Mouse (Mus musculus): ENCODE results near the gene Pabpn1l. TPM values are rescaled to one million over a fixed set of nuclear protein-coding genes. Genes with fewer than 3 reads are reported as not detected.
"Not testable (repeated sequence)": the region's sequence is repeated elsewhere in the genome, so short reads cannot be mapped to it uniquely, and the experiment has no call there.

The Pabpn1l gene
- polyA plus RNA-seq, 1 experiment from 2014 or later: not detected

DNA sequence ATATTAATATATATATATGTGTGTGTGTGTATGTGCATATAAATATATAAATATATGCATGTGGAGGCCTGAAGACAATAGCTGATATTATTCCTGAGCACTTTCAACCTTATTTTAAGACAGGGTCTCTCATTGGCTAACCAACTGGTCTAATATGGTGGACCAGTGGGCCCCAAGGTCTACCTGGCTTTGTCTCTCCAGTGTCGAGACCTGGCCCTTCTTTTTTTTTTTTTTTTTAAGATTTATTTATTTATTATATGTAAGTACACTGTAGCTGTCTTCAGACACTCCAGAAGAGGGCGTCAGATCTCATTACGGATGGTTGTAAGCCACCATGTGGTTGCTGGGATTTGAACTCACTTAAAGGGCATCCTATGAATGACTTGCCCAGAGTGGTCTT lies 9.6 kb upstream of the Pabpn1l start:
- ATAC-seq (ENCODE audit: insufficient read depth, low FRiP score, low TSS enrichment); H3K27me3 ChIP-seq (ENCODE audit: control insufficient read depth, insufficient read depth, low read length); H3K36me3 ChIP-seq (ENCODE audit: control insufficient read depth, insufficient read depth, low read length); H3K27ac ChIP-seq (ENCODE audit: low read depth, low read length); DNase-seq (ENCODE audit: low spot score); H3K9ac ChIP-seq (ENCODE audit: low read length); H3K9me3 ChIP-seq (ENCODE audit: control insufficient read depth, low read length); H3K4me2 ChIP-seq (ENCODE audit: low read depth); H3K4me1 ChIP-seq (ENCODE audit: control insufficient read depth, insufficient read depth, low read length); H3K4me3 ChIP-seq (ENCODE audit: low read depth, low read length): not testable (repeated sequence)
- 77% methylated on average over 3 of the region's 3 CpGs for WGBS

DNA sequence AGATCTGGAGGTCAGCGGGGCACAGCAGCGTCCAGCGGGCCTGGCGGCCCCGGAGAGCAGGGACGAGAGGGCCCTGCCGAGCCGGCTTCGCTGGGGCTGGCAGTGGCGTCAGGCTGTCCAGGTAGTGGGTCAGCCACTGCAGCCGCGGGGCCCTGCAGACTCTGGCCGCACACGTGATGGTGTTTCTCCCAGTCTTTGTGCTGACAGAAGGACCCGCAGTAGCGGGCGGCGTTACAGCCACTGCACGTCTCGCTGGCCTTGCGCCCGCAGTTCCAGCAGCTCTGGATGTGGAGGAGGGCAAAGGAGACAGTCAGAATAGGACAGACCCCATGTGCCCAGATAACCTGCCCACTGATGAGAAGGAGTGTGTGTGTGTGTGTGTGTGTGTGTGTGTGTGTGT lies 8.2 kb upstream of the Pabpn1l start:
- Histone ChIP-seq H3K9me3 (ENCODE audit: control insufficient read depth, low read length) (no peaks in the 10 kb centered on the region), H3K9ac (ENCODE audit: low read length) (no peak overlapping the region), H3K27ac (ENCODE audit: low read depth, low read length) (no peak overlapping the region), H3K27me3 (ENCODE audit: control insufficient read depth, insufficient read depth, low read length) (no peaks in the 10 kb centered on the region), H3K4me3 (ENCODE audit: low read depth, low read length) (no peak overlapping the region), H3K36me3 (ENCODE audit: control insufficient read depth, insufficient read depth, low read length) (no peaks in the 10 kb centered on the region; the same call in 1 of the 2 replicates), H3K4me2 (ENCODE audit: low read depth) (no peak overlapping the region), H3K4me1 (ENCODE audit: control insufficient read depth, insufficient read depth, low read length) (no peaks in the 10 kb centered on the region; the same call in 1 of the 2 replicates)
- WGBS: 68% methylated on average over 22 of the region's 22 CpGs
- DNase-seq (ENCODE audit: low spot score) (no peak), ATAC-seq (ENCODE audit: insufficient read depth, low FRiP score, low TSS enrichment) (no peak)

DNA sequence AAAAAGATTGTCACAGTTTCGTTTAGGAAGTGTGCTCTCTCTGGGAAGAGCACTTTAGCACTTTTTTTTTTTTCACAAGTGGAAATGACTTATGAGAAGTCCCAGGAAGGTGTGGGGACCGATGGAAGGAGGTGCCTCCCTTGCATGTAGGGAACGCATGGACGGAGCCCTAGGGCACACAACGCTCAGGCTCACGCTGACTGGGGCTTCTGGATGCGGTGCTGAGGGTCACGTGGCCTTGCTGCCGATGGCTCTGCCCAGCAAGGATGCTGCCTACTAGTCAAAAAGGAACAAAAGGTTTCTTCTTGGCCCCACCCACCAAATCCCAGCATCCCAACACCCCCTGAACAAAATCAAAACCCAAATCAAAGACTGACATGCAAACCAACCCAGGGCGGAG lies 6.8 kb upstream of the Pabpn1l start:
- Histone ChIP-seq H3K27ac (ENCODE audit: low read depth, low read length) (no peak overlapping the region), H3K36me3 (ENCODE audit: control insufficient read depth, insufficient read depth, low read length) (no peaks in the 10 kb centered on the region; the same call in 1 of the 2 replicates), H3K4me2 (ENCODE audit: low read depth) (no peak overlapping the region), H3K4me1 (ENCODE audit: control insufficient read depth, insufficient read depth, low read length) (no peaks in the 10 kb centered on the region; the same call in 1 of the 2 replicates), H3K27me3 (ENCODE audit: control insufficient read depth, insufficient read depth, low read length) (no peaks in the 10 kb centered on the region), H3K9me3 (ENCODE audit: control insufficient read depth, low read length) (no peaks in the 10 kb centered on the region), H3K9ac (ENCODE audit: low read length) (no peak overlapping the region), H3K4me3 (ENCODE audit: low read depth, low read length) (no peak overlapping the region)
- no peak for DNase-seq (ENCODE audit: low spot score)
- ATAC-seq (ENCODE audit: insufficient read depth, low FRiP score, low TSS enrichment): no peak
- WGBS: 30% methylated on average over 10 of the region's 10 CpGs

DNA sequence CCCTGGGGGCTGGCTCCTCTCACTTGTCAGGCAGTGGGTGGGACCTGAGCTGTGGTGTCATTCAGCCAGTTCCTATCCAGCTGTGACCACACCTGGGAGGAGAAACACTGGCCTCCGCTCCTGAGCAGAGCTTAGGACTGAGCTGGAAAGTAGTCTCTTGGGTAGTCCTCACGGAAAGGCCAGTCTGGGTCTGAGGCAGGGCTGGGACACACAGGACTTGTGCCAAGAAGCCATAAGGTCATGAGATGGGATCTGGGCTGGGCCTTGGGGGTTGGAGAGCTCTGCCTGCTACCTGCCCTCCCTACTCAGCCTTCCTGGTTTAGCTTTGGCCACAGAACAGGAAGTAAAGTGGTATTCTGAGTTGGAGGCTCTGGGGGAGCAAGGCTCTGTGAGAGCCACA lies 4.4 kb upstream of the Pabpn1l start:
- Histone ChIP-seq H3K4me2 (ENCODE audit: low read depth) (no peak overlapping the region), H3K9ac (ENCODE audit: low read length) (no peak overlapping the region), H3K27ac (ENCODE audit: low read depth, low read length) (no peak overlapping the region), H3K27me3 (ENCODE audit: control insufficient read depth, insufficient read depth, low read length) (no peaks in the 10 kb centered on the region), H3K9me3 (ENCODE audit: control insufficient read depth, low read length) (no peaks in the 10 kb centered on the region), H3K36me3 (ENCODE audit: control insufficient read depth, insufficient read depth, low read length) (no peaks in the 10 kb centered on the region), H3K4me3 (ENCODE audit: low read depth, low read length) (no peak overlapping the region), H3K4me1 (ENCODE audit: control insufficient read depth, insufficient read depth, low read length) (no peaks in the 10 kb centered on the region; the same call in 1 of the 2 replicates)
- WGBS: 72% methylated on average over 2 of the region's 2 CpGs
- no peak for ATAC-seq (ENCODE audit: insufficient read depth, low FRiP score, low TSS enrichment)
- no peak for DNase-seq (ENCODE audit: low spot score)

DNA sequence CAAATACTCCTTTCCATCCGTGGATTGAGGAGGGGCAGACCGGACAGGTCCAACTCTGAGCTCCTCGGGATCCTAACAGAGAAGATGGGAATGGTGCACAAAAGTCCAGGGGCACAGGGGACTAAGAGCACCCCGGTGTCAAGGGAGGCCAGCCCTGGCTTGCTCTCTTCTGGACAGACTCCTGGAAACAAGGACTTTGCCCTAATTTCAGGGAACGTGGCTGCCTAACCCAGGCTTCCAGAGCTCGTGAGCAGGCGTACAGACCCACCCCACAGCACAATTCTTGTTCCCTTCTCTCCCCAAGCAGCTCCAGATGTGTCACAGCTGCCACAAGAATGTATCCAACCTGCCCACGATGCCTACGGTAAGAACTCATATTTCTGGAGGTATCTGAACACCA lies 3.3 kb upstream of the Pabpn1l start:
- H3K4me3 ChIP-seq (ENCODE audit: low read depth, low read length): no peak overlapping the region
- no peak overlapping the region for H3K9ac ChIP-seq (ENCODE audit: low read length)
- no peak for ATAC-seq (ENCODE audit: insufficient read depth, low FRiP score, low TSS enrichment)
- no peak overlapping the region for H3K27ac ChIP-seq (ENCODE audit: low read depth, low read length)
- no peak for DNase-seq (ENCODE audit: low spot score)
- 90% methylated on average over 9 of the region's 9 CpGs for WGBS
- H3K27me3 ChIP-seq (ENCODE audit: control insufficient read depth, insufficient read depth, low read length): no peaks in the 10 kb centered on the region
- no peaks in the 10 kb centered on the region for H3K9me3 ChIP-seq (ENCODE audit: control insufficient read depth, low read length)
- no peak overlapping the region for H3K4me2 ChIP-seq (ENCODE audit: low read depth)
- H3K36me3 ChIP-seq (ENCODE audit: control insufficient read depth, insufficient read depth, low read length): no peaks in the 10 kb centered on the region
- H3K4me1 ChIP-seq (ENCODE audit: control insufficient read depth, insufficient read depth, low read length): no peaks in the 10 kb centered on the region; the same call in 1 of the 2 replicates

DNA sequence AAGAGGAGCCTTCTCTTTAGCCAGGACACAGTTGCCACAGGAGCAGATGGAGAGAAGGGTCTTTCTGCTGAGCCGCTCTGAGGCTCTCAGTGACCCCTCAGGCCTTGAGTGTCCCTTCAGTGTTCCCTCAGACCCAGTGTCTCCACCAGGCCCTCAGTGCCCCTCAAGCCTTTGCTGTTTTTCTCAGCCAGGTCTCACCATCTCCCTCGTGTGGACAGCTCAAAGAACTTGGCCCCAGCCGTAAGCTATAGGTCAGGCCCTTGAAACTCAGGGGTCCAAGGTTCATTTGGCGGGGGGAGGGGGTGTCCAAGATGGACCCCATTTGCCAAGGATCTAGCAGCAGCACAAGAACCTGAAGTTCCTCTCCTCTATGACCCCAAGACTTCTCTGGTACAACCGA lies 2.1 kb upstream of the Pabpn1l start:
- no peaks in the 10 kb centered on the region for H3K27me3 ChIP-seq (ENCODE audit: control insufficient read depth, insufficient read depth, low read length)
- H3K36me3 ChIP-seq (ENCODE audit: control insufficient read depth, insufficient read depth, low read length): no peaks in the 10 kb centered on the region
- no peak overlapping the region for H3K4me2 ChIP-seq (ENCODE audit: low read depth)
- H3K4me3 ChIP-seq (ENCODE audit: low read depth, low read length): no peak overlapping the region
- no peak overlapping the region for H3K27ac ChIP-seq (ENCODE audit: low read depth, low read length)
- H3K9ac ChIP-seq (ENCODE audit: low read length): no peak overlapping the region
- no peaks in the 10 kb centered on the region for H3K9me3 ChIP-seq (ENCODE audit: control insufficient read depth, low read length)
- no peaks in the 10 kb centered on the region for H3K4me1 ChIP-seq (ENCODE audit: control insufficient read depth, insufficient read depth, low read length)
- ATAC-seq (ENCODE audit: insufficient read depth, low FRiP score, low TSS enrichment): no peak
- 77% methylated on average over 5 of the region's 5 CpGs for WGBS
- DNase-seq (ENCODE audit: low spot score): no peak

DNA sequence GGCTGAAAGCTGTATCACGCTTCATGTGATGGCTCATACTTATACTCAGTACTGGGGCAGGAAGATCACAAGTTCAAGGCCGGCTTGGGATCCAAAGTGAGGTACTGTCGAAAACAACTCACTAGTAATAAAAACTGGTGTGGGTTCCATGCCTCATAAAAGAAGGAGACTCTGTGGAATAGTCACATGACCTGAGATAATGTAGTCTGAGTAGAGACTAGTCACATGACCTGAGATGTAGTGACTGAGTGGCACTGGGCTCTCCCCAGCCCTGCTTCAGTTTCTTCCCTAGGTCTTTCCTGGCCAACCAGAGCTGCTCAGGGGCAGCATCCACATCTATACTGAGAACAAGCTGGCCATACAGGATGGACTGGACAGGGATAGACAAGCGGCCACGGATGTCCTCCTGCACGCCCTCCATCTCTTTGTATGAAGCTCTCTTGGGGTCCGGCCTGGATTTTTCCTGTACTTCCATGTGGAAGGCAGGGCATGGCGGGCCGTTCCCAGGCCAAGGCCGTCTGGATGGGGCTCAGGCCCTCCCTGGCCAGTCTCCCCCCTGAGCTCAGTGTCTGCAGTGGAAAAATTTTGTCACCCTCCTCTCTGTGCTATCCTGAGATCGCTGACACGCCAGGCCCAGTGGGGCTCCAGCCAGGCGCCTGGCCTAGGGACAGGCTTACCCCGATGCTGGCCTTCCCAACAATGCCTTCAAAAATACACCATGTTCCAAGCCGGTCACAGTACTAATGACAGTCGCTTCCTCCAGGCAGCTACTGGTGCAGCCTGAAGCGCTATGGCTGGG lies 1.5 kb upstream of the Pabpn1l start:
- H3K27ac ChIP-seq (ENCODE audit: low read depth, low read length): no peak overlapping the region
- no peak for DNase-seq (ENCODE audit: low spot score)
- peaks cover 3% of the 10 kb centered on the region; the same call in 1 of the 2 replicates for H3K4me1 ChIP-seq (ENCODE audit: control insufficient read depth, insufficient read depth, low read length)
- H3K27me3 ChIP-seq (ENCODE audit: control insufficient read depth, insufficient read depth, low read length): no peaks in the 10 kb centered on the region
- no peak for ATAC-seq (ENCODE audit: insufficient read depth, low FRiP score, low TSS enrichment)
- H3K9me3 ChIP-seq (ENCODE audit: control insufficient read depth, low read length): no peaks in the 10 kb centered on the region
- no peak overlapping the region for H3K4me2 ChIP-seq (ENCODE audit: low read depth)
- no peak overlapping the region for H3K4me3 ChIP-seq (ENCODE audit: low read depth, low read length)
- no peak overlapping the region for H3K9ac ChIP-seq (ENCODE audit: low read length)
- H3K36me3 ChIP-seq (ENCODE audit: control insufficient read depth, insufficient read depth, low read length): no peaks in the 10 kb centered on the region
- 92% methylated on average over 17 of the region's 17 CpGs for WGBS

DNA sequence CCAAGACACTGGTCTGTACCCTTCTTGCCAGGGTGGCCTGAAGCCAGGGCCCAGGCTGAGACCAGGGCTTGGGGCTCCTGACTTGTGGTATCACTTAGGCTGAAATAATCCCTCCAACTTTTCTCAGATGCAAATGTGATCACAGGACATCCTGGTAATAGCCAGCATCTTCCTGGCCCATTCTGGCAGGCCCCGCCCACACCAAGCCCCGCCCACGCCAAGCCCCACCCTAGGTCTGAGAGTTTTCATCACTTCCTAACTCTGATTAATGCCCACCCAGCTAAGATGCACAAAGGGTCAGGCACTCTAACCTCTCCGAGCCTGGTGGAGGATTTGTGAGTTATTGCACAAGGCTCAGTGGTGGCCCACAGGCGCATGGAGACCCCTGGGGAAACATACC lies 2.1 kb downstream of the Pabpn1l start:
- ATAC-seq (ENCODE audit: insufficient read depth, low FRiP score, low TSS enrichment) (no peak), DNase-seq (ENCODE audit: low spot score) (no peak)
- no peaks in the 10 kb centered on the region for H3K36me3 ChIP-seq (ENCODE audit: control insufficient read depth, insufficient read depth, low read length)
- H3K27ac ChIP-seq (ENCODE audit: low read depth, low read length): no peak overlapping the region
- H3K9me3 ChIP-seq (ENCODE audit: control insufficient read depth, low read length): no peaks in the 10 kb centered on the region
- WGBS: 41% methylated on average over 5 of the region's 5 CpGs
- no peaks in the 10 kb centered on the region for H3K27me3 ChIP-seq (ENCODE audit: control insufficient read depth, insufficient read depth, low read length)
- H3K9ac ChIP-seq (ENCODE audit: low read length): no peak overlapping the region
- H3K4me1 ChIP-seq (ENCODE audit: control insufficient read depth, insufficient read depth, low read length): peaks cover 5% of the 10 kb centered on the region; the same call in 1 of the 2 replicates
- H3K4me2 ChIP-seq (ENCODE audit: low read depth): no peak overlapping the region
- H3K4me3 ChIP-seq (ENCODE audit: low read depth, low read length): no peak overlapping the region

Measured in neural tube, embryonic 11.5 days (tissue).